Mouse (Mus musculus): ENCODE data around the gene Cst11. TPM values are rescaled to one million over a fixed set of nuclear protein-coding genes. Genes with fewer than 3 reads are reported as not detected.

Cst11 gene
- polyA plus RNA-seq, 1 experiment from 2014 or later, result not detected

DNA sequence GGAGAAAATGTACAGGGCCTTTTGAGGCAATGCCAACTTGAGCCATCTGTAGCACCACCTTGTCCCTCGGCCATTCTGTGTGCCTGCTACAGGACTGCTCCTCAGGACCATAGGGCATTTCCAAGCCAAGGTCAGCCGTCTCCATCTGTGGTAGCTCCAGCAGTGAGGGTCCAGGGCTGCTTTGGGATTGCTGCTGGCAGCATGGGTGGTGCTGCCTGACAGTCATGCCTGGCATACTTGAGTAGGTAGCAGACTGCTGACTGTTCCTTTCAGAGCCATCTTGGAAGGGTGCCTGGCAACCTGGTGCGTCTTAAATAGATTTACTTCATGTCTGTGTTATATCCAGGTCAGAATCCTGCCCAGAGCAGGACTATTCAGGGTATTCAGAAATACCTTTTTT lies 28.3 kb downstream of the Cst11 start:
- Histone ChIP-seq H3K4me3 (no peak overlapping the region), H3K36me3 (no peaks in the 10 kb centered on the region), H3K27ac (no peak overlapping the region), H3K4me1 (no peaks in the 10 kb centered on the region), H3K9me3 (replicated peaks) (no peaks in the 10 kb centered on the region), H3K27me3 (ENCODE audit: low read depth, poor library complexity, severe bottlenecking) (no peaks in the 10 kb centered on the region)
- 87% methylated on average over 3 of the region's 3 CpGs for WGBS
- no peak for DNase-seq (ENCODE audit: low spot score)

DNA sequence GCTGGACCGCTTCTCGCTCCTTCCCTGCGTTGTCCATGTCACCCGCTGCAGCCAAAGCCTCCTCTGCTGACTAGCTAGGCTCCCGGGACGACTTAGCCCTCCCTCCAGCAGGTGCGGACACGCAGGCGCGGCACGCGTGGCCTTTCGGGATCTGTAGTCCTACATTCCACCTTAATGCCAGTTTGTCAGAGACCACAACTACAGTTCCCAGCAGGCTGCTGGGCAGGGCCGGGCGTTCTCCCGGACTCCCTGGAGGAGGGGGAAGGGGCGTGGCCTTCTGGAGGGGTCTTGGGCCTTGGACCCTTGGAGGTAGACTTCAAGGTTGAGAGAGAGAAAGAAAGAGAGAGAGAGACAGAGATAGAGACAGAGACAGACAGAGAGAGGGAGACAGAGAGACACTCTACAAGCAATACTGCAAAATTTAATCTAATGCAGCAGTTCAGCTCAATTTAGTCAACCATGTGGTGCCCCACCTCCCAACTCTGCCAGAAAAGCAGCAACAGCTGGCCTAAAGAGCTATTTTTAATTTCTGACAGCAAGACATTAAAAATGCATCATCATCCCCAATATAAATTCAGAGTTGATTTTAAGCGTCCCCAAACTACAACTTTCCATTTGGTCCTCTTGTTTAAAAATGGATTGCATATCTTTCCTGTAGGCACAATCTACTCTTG lies 38.8 kb downstream of the Cst11 start, which contains the start of gene Napb:
Gene Napb (minus strand): TSS at position 141 of the 674 bp plus-strand sequence.
- 4% methylated on average over 18 of the region's 18 CpGs for WGBS
- DNase-seq (ENCODE audit: low spot score), result peak; percentile 90
- Histone ChIP-seq H3K4me3 (peak within 1 kb of the TSS; percentile 67), H3K27me3 (ENCODE audit: low read depth, poor library complexity, severe bottlenecking) (no peaks in the 10 kb centered on the region), H3K27ac (peak within 1 kb of the TSS; percentile 78), H3K9me3 (replicated peaks) (no peaks in the 10 kb centered on the region), H3K4me1 (peaks cover 9% of the 10 kb centered on the region; the same call in 1 of the 2 replicates), H3K36me3 (no peaks in the 10 kb centered on the region)

DNA sequence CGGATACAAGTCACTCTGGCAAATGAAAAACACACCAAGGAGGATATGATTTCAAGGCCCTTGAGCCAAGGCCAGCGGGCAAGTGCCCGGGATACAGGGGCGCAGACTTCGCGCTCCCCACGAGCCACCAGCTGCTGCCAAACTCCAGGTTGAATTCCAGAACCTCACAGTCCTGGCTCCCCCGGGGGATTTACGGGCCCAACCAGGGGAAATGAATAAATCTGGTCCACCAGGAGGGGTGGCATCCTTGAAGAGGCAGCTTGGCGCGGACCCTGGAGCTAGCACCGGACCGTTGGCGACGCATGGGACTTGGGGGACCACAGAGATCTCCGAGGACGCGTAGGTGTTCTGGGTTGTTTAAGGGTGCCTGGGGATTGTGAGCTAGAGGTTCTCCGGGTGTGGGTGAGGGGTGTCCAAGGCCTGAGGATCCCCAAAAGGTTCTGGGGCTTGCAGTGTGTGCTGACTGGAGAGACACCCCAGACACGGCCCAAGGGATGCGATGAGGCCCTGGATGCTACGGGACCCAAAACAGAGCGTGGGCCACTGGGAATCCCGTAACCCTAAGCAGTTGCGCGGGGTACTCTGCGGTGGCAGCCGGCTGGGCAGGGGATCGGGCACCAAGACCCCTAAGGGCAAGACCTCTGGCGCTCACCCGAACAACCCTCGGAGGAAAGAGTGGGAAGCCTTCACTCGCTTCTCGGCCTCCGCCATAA lies 39.5 kb downstream of the Cst11 start:
- peak overlapping the region; percentile 67 for H3K4me3 ChIP-seq

DNA sequence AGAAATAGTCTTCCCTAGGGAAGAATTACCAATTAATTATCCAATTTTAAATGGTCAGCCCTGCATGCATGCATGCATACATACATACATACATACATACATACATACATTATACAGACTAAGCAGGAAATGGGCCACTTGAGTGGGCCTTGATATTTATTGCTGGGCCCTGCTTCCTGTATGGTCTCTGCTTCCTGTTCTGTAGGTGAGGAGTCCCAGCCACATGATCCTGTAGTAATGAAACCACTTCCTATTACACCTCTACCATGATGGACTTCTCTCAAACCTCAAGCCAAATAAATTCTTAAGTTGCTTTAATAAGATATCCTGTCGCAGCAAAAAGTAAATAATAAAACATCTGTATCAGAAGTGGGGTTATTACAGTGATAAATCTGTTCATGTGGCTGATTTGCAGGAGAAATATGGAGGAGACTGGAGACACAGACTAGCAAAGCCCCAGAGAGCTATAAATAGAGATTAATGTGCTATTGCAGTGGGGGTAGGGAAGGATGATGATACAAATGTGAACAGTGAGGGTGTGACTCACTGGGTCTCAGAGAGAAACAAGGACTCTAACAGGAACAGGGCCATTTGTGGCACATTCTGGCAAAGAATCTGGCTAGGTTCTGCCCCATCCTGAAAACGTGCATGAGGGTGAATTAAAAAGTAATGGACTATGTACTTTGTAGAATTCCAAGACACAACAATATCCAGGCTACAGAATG lies 51.9 kb downstream of the Cst11 start:
- no peaks in the 10 kb centered on the region for H3K36me3 ChIP-seq
- WGBS, result 84% methylated on average over 2 of the region's 2 CpGs
- DNase-seq (ENCODE audit: low spot score), result no peak
- no peaks in the 10 kb centered on the region for H3K27me3 ChIP-seq (ENCODE audit: low read depth, poor library complexity, severe bottlenecking)
- H3K4me1 ChIP-seq, result no peaks in the 10 kb centered on the region
- H3K4me3 ChIP-seq, result no peak overlapping the region
- no peaks in the 10 kb centered on the region for H3K9me3 ChIP-seq (replicated peaks)
- no peak overlapping the region for H3K27ac ChIP-seq

More for the DNA sequence above, 39.5 kb downstream of the Cst11 start:
- H3K27ac ChIP-seq, result peak overlapping the region; percentile 78
- peaks cover 9% of the 10 kb centered on the region; the same call in 1 of the 2 replicates for H3K4me1 ChIP-seq
- no peaks in the 10 kb centered on the region for H3K9me3 ChIP-seq (replicated peaks)
- peak; percentile 52 for DNase-seq (ENCODE audit: low spot score)
- no peaks in the 10 kb centered on the region for H3K36me3 ChIP-seq
- WGBS, result 1% methylated on average over 35 of the region's 35 CpGs
- H3K27me3 ChIP-seq (ENCODE audit: low read depth, poor library complexity, severe bottlenecking), result no peaks in the 10 kb centered on the region

Other genes starting within 250 kb of the Cst11 start
- 140 and 146 TPM in 2 replicates for gene Nxt1, start 98.9 kb downstream of the Cst11 start, polyA plus RNA-seq (2016; fragmentation: Nextera tagmentation; extraction: Ambion mirVana)
- 24.3 and 27.7 TPM in 2 replicates for gene Gzf1, start 90.5 kb downstream of the Cst11 start, polyA plus RNA-seq (2016; fragmentation: Nextera tagmentation; extraction: Ambion mirVana)
- 3.3 and 3.8 TPM in 2 replicates for gene Napb, start 39.0 kb downstream of the Cst11 start, polyA plus RNA-seq (2016; fragmentation: Nextera tagmentation; extraction: Ambion mirVana)
- not detected in 2 replicates for gene Cstl1, start 21.1 kb downstream of the Cst11 start, polyA plus RNA-seq (2016; fragmentation: Nextera tagmentation; extraction: Ambion mirVana)
- not detected in 2 replicates for gene 8030411F24Rik, start 10.5 kb upstream of the Cst11 start, polyA plus RNA-seq (2016; fragmentation: Nextera tagmentation; extraction: Ambion mirVana)
- not detected in 2 replicates for gene Cst12, start 17.9 kb upstream of the Cst11 start, polyA plus RNA-seq (2016; fragmentation: Nextera tagmentation; extraction: Ambion mirVana)
- gene Cst8, start 27.3 kb upstream of the Cst11 start, polyA plus RNA-seq (2016; fragmentation: Nextera tagmentation; extraction: Ambion mirVana), result not detected in 2 replicates
- gene Cst13, start 48.6 kb upstream of the Cst11 start, polyA plus RNA-seq (2016; fragmentation: Nextera tagmentation; extraction: Ambion mirVana), result not detected in 2 replicates
- not detected in 2 replicates for gene Cst9, start 63.6 kb upstream of the Cst11 start, polyA plus RNA-seq (2016; fragmentation: Nextera tagmentation; extraction: Ambion mirVana)
- gene 9230104L09Rik, start 93.5 kb upstream of the Cst11 start, polyA plus RNA-seq (2016; fragmentation: Nextera tagmentation; extraction: Ambion mirVana), result not detected in 2 replicates
- gene Cst3, start 104.2 kb upstream of the Cst11 start, polyA plus RNA-seq (2016; fragmentation: Nextera tagmentation; extraction: Ambion mirVana), result 209 and 241 TPM in 2 replicates
- gene Gm1330, start 231.8 kb upstream of the Cst11 start, polyA plus RNA-seq (2016; fragmentation: Nextera tagmentation; extraction: Ambion mirVana), result not detected in 2 replicates
- not detected in 2 replicates for gene Gm10750, start 245.7 kb upstream of the Cst11 start, polyA plus RNA-seq (2016; fragmentation: Nextera tagmentation; extraction: Ambion mirVana)